ENCODE assay signal across 30 mouse cellular contexts in the genomic region with DNA sequence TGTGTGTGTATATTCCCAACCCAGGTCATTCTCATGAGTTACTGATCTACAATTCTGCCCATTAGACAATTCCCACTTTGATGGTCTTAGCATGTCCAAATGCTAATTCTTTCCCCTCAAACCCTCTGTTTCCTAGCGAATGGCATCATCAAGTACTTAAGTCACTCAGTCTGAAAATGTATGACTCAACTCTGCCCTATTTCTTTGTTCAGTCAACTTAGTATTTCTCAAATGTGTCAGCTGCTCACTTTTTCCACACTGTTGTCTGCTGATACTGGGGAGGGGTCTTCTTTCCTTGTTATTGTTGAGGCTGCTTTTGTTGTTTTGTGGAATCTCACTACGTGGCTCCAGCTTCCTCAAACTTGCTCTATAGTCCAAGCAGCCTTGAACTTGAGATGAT. TPM values are rescaled to one million over a fixed set of nuclear protein-coding genes. Genes with fewer than 3 reads are reported as not detected.
DNase-seq lines count a peak whose midpoint lies in the region; ATAC-seq and TF ChIP-seq lines count a peak whose summit lies in the region.
"Had no signal": no experiment of that assay in that cellular context is flagged by ENCODE, and none has a peak within 500 bp of the region (broad histone marks: within the 10 kb centered on the region; RNA-seq: fewer than 3 reads in every experiment).

No protein-coding gene starts in this region.

- TF ChIP-seq EP300 in MEL (IDR thresholded peaks at IDR 0.05; ENCODE audit: low read depth in 1 of 2, low read length in 2 of 2): no peak

- no peaks in the 10 kb centered on the region for H3K9me3 ChIP-seq in MEL (replicated peaks; ENCODE audit: insufficient read depth, low read length)
- H3K9me3 ChIP-seq: embryonic facial prominence, embryonic 12.5 days; embryonic facial prominence, embryonic 15.5 days; heart, embryonic 12.5 days; heart, embryonic 15.5 days; hindbrain, embryonic 10.5 days; hindbrain, embryonic 13.5 days had no signal

- ATAC-seq in frontal cortex, adult (ENCODE audit: low TSS enrichment): no peak
- ATAC-seq: activated CD4-positive, CD25-positive, alpha-beta regulatory T cell, adult 4 months; forebrain, embryonic 14.5 days; forebrain, postnatal 0 days; hindbrain, embryonic 16.5 days; intestine, postnatal 0 days had no signal

- H3K4me3 ChIP-seq in MEL (ENCODE audit: control insufficient read depth in 1 of 2, insufficient read depth in 1 of 2, low read depth in 2 of 2, low read length in 2 of 2): no peak overlapping the region
- H3K4me3 ChIP-seq: embryonic facial prominence, embryonic 12.5 days; embryonic facial prominence, embryonic 15.5 days; heart, embryonic 12.5 days; heart, embryonic 15.5 days; hindbrain, embryonic 10.5 days; hindbrain, embryonic 13.5 days had no signal

- H3K27me3 ChIP-seq in MEL (ENCODE audit: control insufficient read depth in 1 of 2, insufficient read depth in 2 of 2, low read length in 2 of 2): no peaks in the 10 kb centered on the region
- H3K27me3 ChIP-seq: embryonic facial prominence, embryonic 12.5 days; embryonic facial prominence, embryonic 15.5 days; heart, embryonic 12.5 days; heart, embryonic 15.5 days; hindbrain, embryonic 13.5 days had no signal

- no peak overlapping the region for H3K9ac ChIP-seq in MEL (ENCODE audit: control insufficient read depth, low read depth, low read length, poor library complexity, severe bottlenecking)
- H3K9ac ChIP-seq: embryonic facial prominence, embryonic 12.5 days; embryonic facial prominence, embryonic 15.5 days; forebrain, postnatal 0 days; heart, embryonic 12.5 days; heart, embryonic 15.5 days; hindbrain, embryonic 13.5 days had no signal

- H3K79me2 ChIP-seq in MEL (ENCODE audit: control insufficient read depth, insufficient read depth, low read length, poor library complexity): peaks cover 4% of the 10 kb centered on the region

- H3K27ac ChIP-seq in MEL (ENCODE audit: control insufficient read depth, low read depth, low read length): no peak overlapping the region
- H3K27ac ChIP-seq: embryonic facial prominence, embryonic 12.5 days; embryonic facial prominence, embryonic 15.5 days; heart, embryonic 15.5 days; hindbrain, embryonic 10.5 days; hindbrain, embryonic 13.5 days had no signal

- peaks cover 0 to 11% of the 10 kb centered on the region in 2 experiments; a peak in 3 of 4 replicates for H3K36me3 ChIP-seq in MEL (ENCODE audit: control insufficient read depth in 1 of 2, insufficient read depth in 2 of 2, low read length in 2 of 2)
- H3K36me3 ChIP-seq: embryonic facial prominence, embryonic 12.5 days; embryonic facial prominence, embryonic 15.5 days; heart, embryonic 12.5 days; heart, embryonic 15.5 days; hindbrain, embryonic 10.5 days; hindbrain, embryonic 13.5 days had no signal

- no peak for TF ChIP-seq CTCF in MEL (IDR thresholded peaks at IDR 0.05 in 2 of 3, conservative IDR thresholded peaks at IDR 0.05 in 1 of 3; ENCODE audit: control insufficient read depth in 1 of 3, insufficient read depth in 1 of 3, low read depth in 2 of 3, low read length in 3 of 3, poor library complexity in 1 of 3, severe bottlenecking in 1 of 3)

- no peak for TF ChIP-seq RAD21 in MEL (IDR thresholded peaks at IDR 0.05; ENCODE audit: low read depth, low read length)

- DNase-seq in 3134 (ENCODE audit: extremely low read depth, insufficient read length, low spot score) (peak; percentile 12), 416B (ENCODE audit: low read depth) (peak; percentile 50), MEL (ENCODE audit: low read depth, low spot score) (peak; percentile 31), adipocyte (ENCODE audit: low spot score) (peak; percentile 19)
- DNase-seq in spleen, adult 12 weeks (ENCODE audit: low spot score): no peak
- no peak for DNase-seq in lung, postnatal 4 days
- no peak for DNase-seq in right cerebral cortex, postnatal 4 days
- DNase-seq: adrenal gland, postnatal 25 days; B cell, adult 2 months; cerebellum, adult 11-12 months; cerebellum, adult 8-10 months; cerebellum, postnatal 14 days; forebrain, postnatal 0 days; gastrocnemius, postnatal 25 days; heart, adult 18-20 months; heart, postnatal 10 days; heart, postnatal 36 days; kidney, adult 2 months had no signal

- peaks cover 0 to 9% of the 10 kb centered on the region in 2 experiments; a peak in 1 of 4 replicates for H3K4me1 ChIP-seq in MEL (ENCODE audit: control insufficient read depth in 1 of 2, insufficient read depth in 2 of 2, low read length in 2 of 2)
- H3K4me1 ChIP-seq: embryonic facial prominence, embryonic 15.5 days; heart, embryonic 15.5 days; hindbrain, embryonic 13.5 days had no signal

- no peak for TF ChIP-seq POLR2A in MEL (IDR thresholded peaks at IDR 0.05; ENCODE audit: control insufficient read depth in 1 of 2, insufficient read depth in 1 of 2, low read depth in 1 of 2, low read length in 2 of 2, poor library complexity in 1 of 2)

TF ChIP-seq in MEL, 35 proteins besides CTCF, POLR2A, EP300 and RAD21:
- no peak for TF ChIP-seq KAT2A (conservative IDR thresholded peaks at IDR 0.05; ENCODE audit: low read depth, low read length)
- TF ChIP-seq MAFK (IDR thresholded peaks at IDR 0.05; ENCODE audit: borderline replicate concordance, low read depth, low read length): no peak
- no peak for TF ChIP-seq MAX (IDR thresholded peaks at IDR 0.05; ENCODE audit: low read length)
- TF ChIP-seq GABPA (IDR thresholded peaks at IDR 0.05; ENCODE audit: low read depth, low read length): no peak
- TF ChIP-seq SMC3 (IDR thresholded peaks at IDR 0.05; ENCODE audit: low read depth, low read length): no peak
- no peak for TF ChIP-seq POLR2AphosphoS5 (IDR thresholded peaks at IDR 0.05; ENCODE audit: borderline replicate concordance, low read depth, low read length)
- no peak for TF ChIP-seq MEF2A (IDR thresholded peaks at IDR 0.05; ENCODE audit: extremely low read depth, insufficient replicate concordance, low read depth, low read length, poor library complexity, severe bottlenecking)
- no peak for TF ChIP-seq USF2 (IDR thresholded peaks at IDR 0.05; ENCODE audit: borderline replicate concordance in 1 of 2, insufficient read depth in 1 of 2, low read depth in 1 of 2, low read length in 2 of 2)
- TF ChIP-seq NRF1 (IDR thresholded peaks at IDR 0.05; ENCODE audit: insufficient read depth, low read depth, low read length, poor library complexity, severe bottlenecking): no peak
- TF ChIP-seq MYB (IDR thresholded peaks at IDR 0.05; ENCODE audit: low read depth, low read length): no peak
- no peak for TF ChIP-seq CHD1 (IDR thresholded peaks at IDR 0.05; ENCODE audit: low read depth, low read length)
- no peak for TF ChIP-seq JUND (IDR thresholded peaks at IDR 0.05; ENCODE audit: low read depth, low read length)
- no peak for TF ChIP-seq POLR2AphosphoS2 (IDR thresholded peaks at IDR 0.05; ENCODE audit: low read length)
- TF ChIP-seq MXI1 (IDR thresholded peaks at IDR 0.05; ENCODE audit: low read depth, low read length): no peak
- TF ChIP-seq ETS1 (IDR thresholded peaks at IDR 0.05; ENCODE audit: low read depth, low read length): no peak

RNA-seq across cellular contexts. Expression of a gene that starts 2.7 kb away (rescaled TPM):
- total RNA-seq in MEL (2012; rRNA removed): 17.0 and 18.6 TPM in 2 replicates
- polyA plus RNA-seq in MEL (2012; ENCODE audit: insufficient read depth in 1 of 2, insufficient read length in 2 of 2, low read depth in 1 of 2, low replicate concordance in 2 of 2, missing spikeins in 1 of 2): 10 to 100 TPM in 1 of 2 experiments, not detected in 1; 16.0 TPM
- total RNA-seq: forebrain, postnatal 0 days; gastrocnemius, adult 8-10 months; gastrocnemius, postnatal 25 days; heart, adult 18-20 months; heart, postnatal 10 days had no signal
- polyA plus RNA-seq: forebrain, postnatal 0 days; hindbrain, embryonic 10.5 days; hindbrain, embryonic 13.5 days; kidney, adult 2 months had no signal

Comparison
In these comparisons a context has a peak if more than half of its experiments do, and no peak if none do; other contexts are left out.
1. DNase-seq: peak in 3134 (single experiment), 416B (single experiment), MEL (single experiment) and adipocyte (single experiment); none in spleen, adult 12 weeks (single experiment), lung, postnatal 4 days (0 of 2) and right cerebral cortex, postnatal 4 days (single experiment).